Mouse (Mus musculus) ES-E14 (cell line): ENCODE data around the gene Setdb2. TPM values are rescaled to one million over a fixed set of nuclear protein-coding genes. Genes with fewer than 3 reads are reported as not detected.
A peak's percentile ranks its signal among the peaks of the same experiment; 100 is the strongest.
"Not testable (repeated sequence)": the region's sequence is repeated elsewhere in the genome, so short reads cannot be mapped to it uniquely, and the experiment has no call there.

Experiments
- DNase-seq: peaks from one replicate; pipeline ENCODE4 v3.0.0-alpha.2; 2013; ENCODE audit warnings: low read depth, low spot score
- H3K27ac ChIP-seq: 2 replicates; pipeline ENCODE4 v1.5.1; 2012; ENCODE audit warnings: low read depth, mild to moderate bottlenecking, low read length, moderate library complexity, mixed read lengths; ENCODE audit not compliant: poor library complexity, insufficient read depth, severe bottlenecking
- H3K36me3 ChIP-seq: 2 replicates; pipeline ENCODE4 v1.6.1; 2012; ENCODE audit warnings: mild to moderate bottlenecking, low read length, moderate library complexity, mixed read lengths; ENCODE audit not compliant: control insufficient read depth, poor library complexity, insufficient read depth, severe bottlenecking
- H3K4me1 ChIP-seq, 2 experiments: fragments of 150-350 bp in 1 of 2; sonication (generic) in 1 of 2; 2 replicates each; pipeline ENCODE4 v1.6.1; 2012; ENCODE audit warnings: low read length in 2 of 2, mild to moderate bottlenecking in 1 of 2, mixed read lengths in 1 of 2; ENCODE audit not compliant: control insufficient read depth in 2 of 2, insufficient read depth in 2 of 2, poor library complexity in 1 of 2
- H3K4me3 ChIP-seq, 2 experiments: fragments of 150-350 bp in 1 of 2; sonication (generic) in 1 of 2; 2 replicates each; pipeline ENCODE4 v1.5.1; 2012; ENCODE audit warnings: low read length in 2 of 2, low read depth in 1 of 2, mild to moderate bottlenecking in 1 of 2, mixed read lengths in 1 of 2; ENCODE audit not compliant: insufficient read depth in 1 of 2, poor library complexity in 1 of 2, severe bottlenecking in 1 of 2
- H3K9ac ChIP-seq: 2 replicates; pipeline ENCODE4 v1.6.1; 2012; ENCODE audit warnings: low read depth, mild to moderate bottlenecking, low read length, mixed read lengths; ENCODE audit not compliant: poor library complexity, insufficient read depth, severe bottlenecking
- H3K9me3 ChIP-seq: fragments of 150-350 bp; sonication (generic); 2 replicates; pipeline ENCODE4 v1.6.1; 2012; ENCODE audit warnings: low read depth, mild to moderate bottlenecking, low read length; ENCODE audit not compliant: control insufficient read depth, insufficient read depth
- CHD2 ChIP-seq: IDR thresholded peaks from 2 replicates; pipeline ENCODE4 v1.6.1; 2014; ENCODE audit warnings: mild to moderate bottlenecking, low read depth, low read length, inconsistent platforms
- HCFC1 ChIP-seq: IDR thresholded peaks from 2 replicates; pipeline ENCODE4 v1.6.1; 2012; ENCODE audit warnings: low read length, inconsistent platforms, borderline replicate concordance; ENCODE audit not compliant: insufficient read depth
- MAFK ChIP-seq: IDR thresholded peaks from 2 replicates; pipeline ENCODE4 v1.6.1; 2014; ENCODE audit warnings: mild to moderate bottlenecking, low read depth, low read length, inconsistent platforms; ENCODE audit not compliant: insufficient read depth
- ZC3H11A ChIP-seq: IDR thresholded peaks from 2 replicates; pipeline ENCODE4 v1.6.1; 2012; ENCODE audit warnings: low read depth, mild to moderate bottlenecking, inconsistent platforms, low read length, borderline replicate concordance
- ZNF384 ChIP-seq: IDR thresholded peaks from 2 replicates; pipeline ENCODE4 v1.6.1; 2012; ENCODE audit warnings: low read depth, low read length, inconsistent platforms
- in situ Hi-C, 2 experiments: fragments of 600-800 bp; cut with MboI; formaldehyde crosslinking; loops; one replicate each; pipeline ENCODE4 v1.15.1; 2025; ENCODE audit warnings: low sequenced_read_pairs in 2 of 2, inconsistent platforms in 1 of 2; ENCODE audit not compliant: unreplicated experiment in 2 of 2
- total RNA-seq: library from RNA; depleted of rRNA; stranded (reverse); fragments of 300-350 nt; gene quantifications from 2 replicates; pipeline ENCODE4 v1.2.3, GENCODE M21; 2012

Gene Setdb2
- total RNA-seq, 1 experiment: 7.9 TPM

- Histone ChIP-seq H3K4me3 (no peak overlapping the region), H3K4me1 (no peaks in the 10 kb centered on the region), H3K9me3 (no peaks in the 10 kb centered on the region), H3K27ac (no peak overlapping the region), H3K9ac (no peak overlapping the region), H3K36me3 (no peaks in the 10 kb centered on the region)
- in situ Hi-C loops: no loop called here
- no peak for DNase-seq
- no peak for TF ChIP-seq ZC3H11A
- TF ChIP-seq ZNF384: no peak
- TF ChIP-seq CHD2: no peak
- TF ChIP-seq MAFK: no peak
- TF ChIP-seq HCFC1: no peak
Observed at GRCm38 (mm10) chr14:59396999-59397398, 43.7 kb downstream of the Setdb2 start.

- H3K27ac ChIP-seq: no peak within 1 kb of the TSS
- H3K4me3 ChIP-seq: no peak within 1 kb of the TSS
- no peak within 1 kb of the TSS for H3K9ac ChIP-seq
- DNase-seq: no peak
- no peaks in the 10 kb centered on the region for H3K36me3 ChIP-seq
- in situ Hi-C loops: no loop called here
- no peak for TF ChIP-seq ZC3H11A
- no peak for TF ChIP-seq CHD2
- TF ChIP-seq ZNF384: no peak
- TF ChIP-seq MAFK: no peak
- no peak for TF ChIP-seq HCFC1
- H3K4me1 ChIP-seq: no peaks in the 10 kb centered on the region
- no peaks in the 10 kb centered on the region for H3K9me3 ChIP-seq
Observed at GRCm38 (mm10) chr14:59395281-59395680, 45.4 kb downstream of the Setdb2 start, which contains the start of gene Phf11c. Gene Phf11c (minus strand): TSS chr14:59395381.

- H3K27ac ChIP-seq, H3K36me3 ChIP-seq, in situ Hi-C loops, H3K4me3 ChIP-seq, H3K9me3 ChIP-seq, H3K9ac ChIP-seq, DNase-seq, H3K4me1 ChIP-seq: not testable (repeated sequence)
Observed at GRCm38 (mm10) chr14:59390181-59390580, 50.5 kb downstream of the Setdb2 start.

- DNase-seq: no peak
- TF ChIP-seq CHD2 (no peak), HCFC1 (no peak), MAFK (no peak), ZC3H11A (no peak), ZNF384 (no peak)
- Histone ChIP-seq H3K9ac (no peak overlapping the region), H3K4me1 (no peaks in the 10 kb centered on the region), H3K27ac (no peak overlapping the region), H3K4me3 (no peak overlapping the region), H3K36me3 (no peaks in the 10 kb centered on the region), H3K9me3 (no peaks in the 10 kb centered on the region)
- in situ Hi-C loops: no loop called here
Observed at GRCm38 (mm10) chr14:59389532-59389931, 51.2 kb downstream of the Setdb2 start.

GRCm38 (mm10) chr14:59370348-59371068 is 70.2 kb downstream of the Setdb2 start:
- H3K4me1 ChIP-seq: peaks cover 3 to 4% of the 10 kb centered on the region in 2 experiments; a peak in 2 of 4 replicates
- H3K4me3 ChIP-seq: peak overlapping the region; percentile 49 to 66
- in situ Hi-C loops: no loop called here
- no peaks in the 10 kb centered on the region; the same call in 1 of the 2 replicates for H3K36me3 ChIP-seq
- H3K27ac ChIP-seq: peak overlapping the region; percentile 37; the same call in 1 of the 2 replicates
- DNase-seq: peak; percentile 97
- peak overlapping the region; percentile 76 for H3K9ac ChIP-seq
- H3K9me3 ChIP-seq: no peaks in the 10 kb centered on the region
- TF ChIP-seq CHD2 (no peak), MAFK (no peak), HCFC1 (no peak), ZC3H11A (no peak), ZNF384 (no peak)
